Mouse (Mus musculus) hindbrain, embryonic 13.5 days (tissue): ENCODE data around the gene Hgfac. TPM values are rescaled to one million over a fixed set of nuclear protein-coding genes. Genes with fewer than 3 reads are reported as not detected.

Source experiments
- ATAC-seq: fragments of 200-750 bp; cut with Nextera tagmentation; 2 replicates; pipeline ENCODE4 v1.8.0; 2017; ENCODE audit warnings: moderate TSS enrichment; ENCODE audit not compliant: low FRiP score
- H3K27ac ChIP-seq: fragments of 300-500 bp; sonication (generic); 2 replicates; pipeline ENCODE4 v1.5.1; 2015; ENCODE audit warnings: inconsistent platforms, mild to moderate bottlenecking, moderate library complexity
- H3K27me3 ChIP-seq: fragments of 300-500 bp; sonication (generic); 2 replicates; pipeline ENCODE4 v1.6.1; 2015; ENCODE audit warnings: mild to moderate bottlenecking, inconsistent platforms
- H3K36me3 ChIP-seq: fragments of 300-500 bp; sonication (generic); 2 replicates; pipeline ENCODE4 v1.6.1; 2015; ENCODE audit warnings: mild to moderate bottlenecking, inconsistent platforms
- H3K4me1 ChIP-seq: fragments of 300-500 bp; sonication (generic); replicated peaks from 2 replicates; pipeline ENCODE4 v1.6.1; 2015; ENCODE audit warnings: inconsistent platforms
- H3K4me2 ChIP-seq: fragments of 300-500 bp; sonication (generic); 2 replicates; pipeline ENCODE4 v1.6.1; 2015; ENCODE audit warnings: inconsistent platforms, mild to moderate bottlenecking, moderate library complexity
- H3K4me3 ChIP-seq: fragments of 300-500 bp; sonication (generic); 2 replicates; pipeline ENCODE4 v1.5.1; 2015; ENCODE audit warnings: mild to moderate bottlenecking, inconsistent platforms
- H3K9ac ChIP-seq: fragments of 300-500 bp; sonication (generic); 2 replicates; pipeline ENCODE4 v1.6.1; 2015; ENCODE audit warnings: mild to moderate bottlenecking, inconsistent platforms
- H3K9me3 ChIP-seq: fragments of 300-500 bp; sonication (generic); 2 replicates; pipeline ENCODE4 v1.6.1; 2016; ENCODE audit warnings: inconsistent platforms
- WGBS: fragments of 180-500 bp; shearing (Covaris S2); methylation state at CpG from one replicate; pipeline ENCODE4 v1.1.7; 2015; 5-methylcytosine and 5-hydroxymethylcytosine counted together
- polyA plus RNA-seq: library from polyadenylated mRNA; unstranded; fragments of >200 nt; fragmentation: Nextera tagmentation; extraction: Ambion mirVana; gene quantifications from 2 replicates; pipeline ENCODE4 v1.2.1, GENCODE M21; 2015

The Hgfac gene
- polyA plus RNA-seq, result 0.47 TPM in 2 replicates

DNA sequence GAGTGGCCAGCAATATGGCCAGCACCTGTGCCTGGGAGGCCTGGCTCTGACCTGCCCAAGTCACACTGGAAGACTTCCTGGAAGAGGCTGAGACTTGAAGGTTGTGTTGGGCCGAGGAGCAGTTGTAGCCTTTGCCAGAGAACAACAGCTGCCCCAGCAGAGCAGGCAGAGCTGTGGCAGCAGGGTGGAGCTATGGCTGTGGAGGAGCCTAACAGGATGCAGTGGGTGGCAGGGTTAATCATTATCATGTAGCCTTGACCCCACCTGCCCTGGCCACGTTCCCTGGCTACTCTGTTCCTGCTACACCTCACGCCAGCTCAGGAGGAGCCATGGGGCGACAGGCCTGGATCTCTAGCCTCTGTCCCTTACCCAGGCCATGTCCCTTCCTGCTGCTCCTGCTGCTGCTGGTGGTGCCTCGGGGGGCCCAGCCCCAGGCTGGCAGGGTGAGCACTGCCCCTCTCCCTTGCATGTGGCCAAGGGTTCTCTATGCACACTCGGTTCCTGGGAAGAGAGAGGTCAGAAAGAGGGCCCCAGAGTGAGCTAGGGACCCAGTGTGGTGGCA lies at the start of gene Hgfac:
Gene Hgfac (plus strand): TSS at position 242 of the 562 bp plus-strand sequence.
- Histone ChIP-seq H3K27ac (no peak within 1 kb of the TSS), H3K9me3 (no peaks in the 10 kb centered on the region), H3K27me3 (no peaks in the 10 kb centered on the region), H3K4me3 (no peak within 1 kb of the TSS), H3K9ac (no peak within 1 kb of the TSS), H3K4me2 (no peak within 1 kb of the TSS), H3K36me3 (no peaks in the 10 kb centered on the region), H3K4me1 (no peaks in the 10 kb centered on the region)
- ATAC-seq, result no peak
- 70% methylated on average over 6 of the region's 6 CpGs for WGBS

GRCm38 (mm10) chr5:34998754-34999153 lies 42.6 kb upstream of the Hgfac start:
- Histone ChIP-seq H3K27me3 (no peaks in the 10 kb centered on the region), H3K4me2 (no peak overlapping the region), H3K27ac (peak overlapping the region; percentile 36; the same call in 1 of the 2 replicates), H3K36me3 (0 out of 2 replicates have a peak, but pooled peaks cover 7% of the 10 kb centered on the region), H3K4me1 (peaks cover 39% of the 10 kb centered on the region), H3K4me3 (no peak overlapping the region), H3K9me3 (no peaks in the 10 kb centered on the region), H3K9ac (no peak overlapping the region)
- WGBS, result 49% methylated on average over 3 of the region's 3 CpGs
- no peak for ATAC-seq

DNA sequence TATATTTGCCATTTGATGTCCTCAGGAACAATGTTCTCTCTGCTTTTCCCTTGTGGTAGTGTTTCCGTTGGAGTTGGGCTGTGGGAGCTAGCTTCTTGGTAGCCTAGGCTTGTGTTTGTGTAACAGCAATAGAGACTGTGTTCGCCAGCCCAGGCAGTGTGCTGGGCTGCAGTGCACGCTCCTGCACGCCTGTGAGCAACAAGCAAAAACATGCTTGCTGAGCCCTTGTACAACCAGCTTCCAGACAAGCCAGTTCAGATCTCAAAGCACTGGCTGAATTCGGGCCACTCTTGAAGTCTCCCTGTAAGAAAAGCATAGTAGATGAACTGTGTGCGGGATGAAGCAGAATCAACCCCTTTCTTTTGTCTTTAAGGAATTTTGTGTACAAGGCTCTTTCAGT lies 42.0 kb upstream of the Hgfac start:
- no peak for ATAC-seq
- no peaks in the 10 kb centered on the region for H3K27me3 ChIP-seq
- no peak overlapping the region for H3K4me2 ChIP-seq
- peaks cover 42% of the 10 kb centered on the region for H3K4me1 ChIP-seq
- no peak overlapping the region for H3K9ac ChIP-seq
- 76% methylated on average over 6 of the region's 6 CpGs for WGBS
- 0 out of 2 replicates have a peak, but pooled peaks cover 7% of the 10 kb centered on the region for H3K36me3 ChIP-seq
- H3K4me3 ChIP-seq, result no peak overlapping the region
- H3K9me3 ChIP-seq, result no peaks in the 10 kb centered on the region
- no peak overlapping the region for H3K27ac ChIP-seq

GRCm38 (mm10) chr5:35000323-35000722 lies 41.0 kb upstream of the Hgfac start:
- no peak overlapping the region for H3K4me3 ChIP-seq
- no peak for ATAC-seq
- H3K9me3 ChIP-seq, result no peaks in the 10 kb centered on the region
- H3K4me2 ChIP-seq, result no peak overlapping the region
- H3K27me3 ChIP-seq, result no peaks in the 10 kb centered on the region
- no peak overlapping the region for H3K27ac ChIP-seq
- H3K36me3 ChIP-seq, result peaks cover 8% of the 10 kb centered on the region; the same call in 1 of the 2 replicates
- H3K9ac ChIP-seq, result no peak overlapping the region
- peaks cover 37% of the 10 kb centered on the region for H3K4me1 ChIP-seq

DNA sequence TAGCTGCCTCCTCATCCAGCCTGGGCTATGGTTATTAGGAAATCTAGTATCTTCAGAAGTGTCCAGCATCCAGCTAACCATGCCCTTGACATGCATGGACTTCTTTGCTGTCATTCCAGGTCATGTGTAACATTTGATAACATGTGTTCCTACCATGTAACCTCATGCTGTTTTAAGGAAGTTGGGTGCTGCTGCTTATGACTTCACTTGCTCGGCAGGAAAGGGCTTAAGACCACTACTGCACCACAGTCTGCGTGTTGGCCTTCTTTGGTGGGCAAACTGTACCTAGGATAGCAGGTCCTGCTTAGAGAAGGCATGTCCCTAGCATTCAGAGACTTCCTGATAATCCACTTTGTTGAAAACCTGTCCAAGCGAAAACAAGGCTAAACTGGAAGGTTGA lies 40.2 kb upstream of the Hgfac start:
- no peaks in the 10 kb centered on the region for H3K9me3 ChIP-seq
- H3K27me3 ChIP-seq, result no peaks in the 10 kb centered on the region
- no peak overlapping the region for H3K27ac ChIP-seq
- peaks cover 13% of the 10 kb centered on the region for H3K36me3 ChIP-seq
- H3K4me2 ChIP-seq, result no peak overlapping the region
- no peak for ATAC-seq
- H3K4me1 ChIP-seq, result peaks cover 37% of the 10 kb centered on the region
- no peak overlapping the region for H3K9ac ChIP-seq
- WGBS, result 73% methylated on average over 3 of the region's 3 CpGs
- H3K4me3 ChIP-seq, result no peak overlapping the region

- Histone ChIP-seq H3K9me3 (no peaks in the 10 kb centered on the region), H3K4me2 (no peak overlapping the region), H3K27ac (0 out of 2 replicates have a peak overlapping the region, but pooled peaks have one; percentile 0), H3K36me3 (peaks cover 20% of the 10 kb centered on the region), H3K27me3 (no peaks in the 10 kb centered on the region), H3K9ac (no peak overlapping the region), H3K4me3 (no peak overlapping the region), H3K4me1 (peaks cover 32% of the 10 kb centered on the region)
- WGBS, result 81% methylated on average over 7 of the region's 7 CpGs
- ATAC-seq, result no peak
Measured at GRCm38 (mm10) chr5:35003611-35004162, 37.6 kb upstream of the Hgfac start.

DNA sequence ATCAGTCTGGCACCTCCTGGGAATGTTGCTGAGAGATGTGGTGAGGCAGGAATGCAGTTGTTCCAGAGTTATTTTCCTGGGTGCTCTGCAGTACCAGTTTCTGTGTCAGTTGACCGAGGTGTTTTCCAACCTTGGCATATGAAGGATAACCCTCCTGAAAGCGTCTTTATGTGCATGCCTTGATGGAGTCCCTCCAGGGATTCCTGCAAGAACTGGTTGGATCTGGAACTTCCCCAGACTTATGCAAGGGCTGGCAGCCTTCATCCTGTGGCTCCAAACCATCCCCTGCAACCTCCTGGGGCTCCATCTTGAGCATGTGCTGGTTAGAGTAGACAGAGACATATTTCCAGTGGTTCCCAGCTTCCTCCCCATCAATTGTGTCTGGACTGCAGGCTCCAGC lies 36.5 kb upstream of the Hgfac start:
- 97% methylated on average over 2 of the region's 2 CpGs for WGBS
- no peak for ATAC-seq
- Histone ChIP-seq H3K4me1 (peaks cover 29% of the 10 kb centered on the region), H3K9ac (no peak overlapping the region), H3K36me3 (peaks cover 16% of the 10 kb centered on the region), H3K4me3 (no peak overlapping the region), H3K27me3 (no peaks in the 10 kb centered on the region), H3K27ac (no peak overlapping the region), H3K4me2 (no peak overlapping the region), H3K9me3 (no peaks in the 10 kb centered on the region)

DNA sequence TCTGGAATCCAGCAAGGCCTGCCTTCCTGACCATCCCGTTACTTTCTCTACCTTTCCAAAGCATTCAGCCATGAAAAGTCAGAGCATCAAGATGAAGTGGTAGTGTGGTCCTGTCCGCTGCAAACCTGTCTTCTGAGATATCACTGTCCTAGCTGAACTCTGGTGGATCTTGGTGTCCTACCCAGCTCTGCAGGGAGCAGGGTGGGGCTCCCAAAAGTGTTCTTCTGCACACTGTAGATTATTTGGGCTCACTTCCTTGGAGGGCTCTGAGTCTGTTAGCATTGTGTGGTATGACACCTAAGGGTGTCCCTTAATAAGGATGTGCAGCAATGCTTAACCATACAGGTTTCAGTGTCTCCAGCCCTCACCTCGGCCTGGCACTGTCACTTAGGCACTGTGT lies 35.6 kb upstream of the Hgfac start:
- Histone ChIP-seq H3K4me3 (no peak overlapping the region), H3K4me2 (no peak overlapping the region), H3K27ac (no peak overlapping the region), H3K9me3 (no peaks in the 10 kb centered on the region), H3K27me3 (no peaks in the 10 kb centered on the region), H3K4me1 (peaks cover 23% of the 10 kb centered on the region), H3K9ac (no peak overlapping the region), H3K36me3 (peaks cover 16% of the 10 kb centered on the region)
- 93% methylated on average over 3 of the region's 3 CpGs for WGBS
- ATAC-seq, result no peak

GRCm38 (mm10) chr5:35006599-35006998 lies 34.7 kb upstream of the Hgfac start:
- ATAC-seq, result no peak
- WGBS, result 73% methylated on average over 2 of the region's 2 CpGs

DNA sequence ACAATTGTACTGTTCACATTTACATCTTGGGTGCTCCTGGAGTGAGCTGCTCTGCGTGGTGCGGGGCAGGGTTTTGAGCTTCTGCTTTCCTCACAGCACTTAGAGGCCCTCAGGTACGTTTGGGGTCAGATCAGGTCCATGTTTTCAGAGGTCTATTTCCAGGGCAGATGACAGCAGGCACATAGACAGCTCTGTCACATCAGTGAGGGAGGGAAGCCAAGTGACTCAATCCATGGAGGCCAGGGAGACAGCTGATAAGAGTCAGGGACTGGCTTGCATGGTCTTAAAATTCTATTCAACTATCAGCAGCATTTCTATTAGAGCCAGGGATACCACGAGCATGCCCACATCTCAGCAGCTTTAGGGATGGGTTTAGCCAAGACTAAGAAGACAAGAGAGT lies 32.1 kb upstream of the Hgfac start:
- WGBS, result 89% methylated on average over 4 of the region's 4 CpGs
- Histone ChIP-seq H3K4me2 (no peak overlapping the region), H3K9me3 (no peaks in the 10 kb centered on the region), H3K4me1 (peaks cover 12% of the 10 kb centered on the region), H3K27ac (no peak overlapping the region), H3K36me3 (peaks cover 18% of the 10 kb centered on the region), H3K4me3 (no peak overlapping the region), H3K27me3 (no peaks in the 10 kb centered on the region), H3K9ac (no peak overlapping the region)
- ATAC-seq, result no peak

More at GRCm38 (mm10) chr5:35006599-35006998, 34.7 kb upstream of the Hgfac start:
- Histone ChIP-seq H3K36me3 (peaks cover 18% of the 10 kb centered on the region), H3K4me1 (peaks cover 17% of the 10 kb centered on the region), H3K27ac (no peak overlapping the region), H3K4me2 (no peak overlapping the region), H3K4me3 (no peak overlapping the region), H3K9ac (no peak overlapping the region), H3K9me3 (no peaks in the 10 kb centered on the region), H3K27me3 (no peaks in the 10 kb centered on the region)

GRCm38 (mm10) chr5:35010656-35011055 lies 30.7 kb upstream of the Hgfac start:
- peaks cover 13% of the 10 kb centered on the region for H3K36me3 ChIP-seq
- 79% methylated on average over 5 of the region's 5 CpGs for WGBS
- H3K4me3 ChIP-seq, result no peak overlapping the region
- H3K4me2 ChIP-seq, result no peak overlapping the region
- no peaks in the 10 kb centered on the region for H3K27me3 ChIP-seq
- H3K9ac ChIP-seq, result no peak overlapping the region
- no peak for ATAC-seq
- peaks cover 20% of the 10 kb centered on the region for H3K4me1 ChIP-seq
- H3K9me3 ChIP-seq, result no peaks in the 10 kb centered on the region
- H3K27ac ChIP-seq, result no peak overlapping the region

- peaks cover 11% of the 10 kb centered on the region; the same call in 1 of the 2 replicates for H3K36me3 ChIP-seq
- peaks cover 20% of the 10 kb centered on the region for H3K4me1 ChIP-seq
- no peak overlapping the region for H3K9ac ChIP-seq
- WGBS, result 91% methylated on average over 6 of the region's 6 CpGs
- H3K27ac ChIP-seq, result no peak overlapping the region
- H3K4me2 ChIP-seq, result no peak overlapping the region
- no peak overlapping the region for H3K4me3 ChIP-seq
- ATAC-seq, result no peak
- H3K27me3 ChIP-seq, result no peaks in the 10 kb centered on the region
- no peaks in the 10 kb centered on the region for H3K9me3 ChIP-seq
Measured at GRCm38 (mm10) chr5:35011156-35011923, 30.0 kb upstream of the Hgfac start.
